Mouse (Mus musculus) layer of hippocampus, postnatal 25 days (tissue): Measurements from ENCODE around the gene Pitx3. TPM values are rescaled to one million over a fixed set of nuclear protein-coding genes. Genes with fewer than 3 reads are reported as not detected.

Experiments
- total RNA-seq, 2 experiments: library from RNA; stranded (reverse); gene quantifications; 2 replicates each; pipeline ENCODE4 v1.2.3; 2021

Pitx3 gene
- total RNA-seq, 2 experiments from 2014 or later, result not detected

Other genes with a start within 250 kb of the Pitx3 start
- gene Armh3, start 149.8 kb downstream of the Pitx3 start, total RNA-seq, result 10 to 100 TPM; 19.9 to 20.3 TPM
- gene Hps6, start 144.8 kb downstream of the Pitx3 start, total RNA-seq, result 1 to 10 TPM; 4.9 to 7.3 TPM
- 10 to 100 TPM; 28.1 to 34.8 TPM for gene Pprc1, start 103.4 kb downstream of the Pitx3 start, total RNA-seq
- gene Ldb1, start 103.1 kb downstream of the Pitx3 start, total RNA-seq, result 100 to 1,000 TPM; 106 to 118 TPM
- 10 to 100 TPM; 44.7 to 48.4 TPM for gene Nolc1, start 72.5 kb downstream of the Pitx3 start, total RNA-seq
- gene Elovl3, start 16.4 kb downstream of the Pitx3 start, total RNA-seq, result not detected
- gene Gbf1, start 4.2 kb upstream of the Pitx3 start, total RNA-seq, result 10 to 100 TPM; 93.3 to 97.6 TPM
- 1 to 10 TPM; 1.8 to 2.8 TPM for gene Nfkb2, start 156.0 kb upstream of the Pitx3 start, total RNA-seq
- 100 to 1,000 TPM; 765 to 790 TPM for gene Psd, start 178.8 kb upstream of the Pitx3 start, total RNA-seq
- gene Fbxl15, start 179.9 kb upstream of the Pitx3 start, total RNA-seq, result 10 to 100 TPM; 29.0 to 32.8 TPM
- 100 to 1,000 TPM; 164 to 189 TPM for gene Cuedc2, start 190.4 kb upstream of the Pitx3 start, total RNA-seq
- gene Mfsd13a, start 192.8 kb upstream of the Pitx3 start, total RNA-seq, result 10 to 100 TPM; 29.9 to 31.4 TPM
- under 1 TPM; 0.76 to 0.89 TPM for gene 2310034G01Rik, start 202.0 kb upstream of the Pitx3 start, total RNA-seq
- gene Actr1a, start 247.4 kb upstream of the Pitx3 start, total RNA-seq, result 100 to 1,000 TPM; 174 to 194 TPM
- 10 to 100 TPM; 19.4 to 22.1 TPM for gene Sufu, start 248.6 kb upstream of the Pitx3 start, total RNA-seq